Mouse (Mus musculus) spleen, adult 2 months (tissue): ENCODE data around the gene Ubr2.
A peak's percentile ranks its signal among the peaks of the same experiment; 100 is the strongest.

Experiments used
- CTCF ChIP-seq: fragments of 200-500 bp; IDR thresholded peaks from 2 replicates; pipeline ENCODE4 v1.5.1; 2011; ENCODE audit warnings: mild to moderate bottlenecking, inconsistent platforms; ENCODE audit not compliant: insufficient read depth, insufficient read length, insufficient replicate concordance; ENCODE audit errors: extremely low read depth
- POLR2A ChIP-seq: fragments of 200-500 bp; IDR thresholded peaks from 2 replicates; pipeline ENCODE4 v1.6.1; 2011; ENCODE audit warnings: low read depth, low read length, inconsistent platforms

DNA sequence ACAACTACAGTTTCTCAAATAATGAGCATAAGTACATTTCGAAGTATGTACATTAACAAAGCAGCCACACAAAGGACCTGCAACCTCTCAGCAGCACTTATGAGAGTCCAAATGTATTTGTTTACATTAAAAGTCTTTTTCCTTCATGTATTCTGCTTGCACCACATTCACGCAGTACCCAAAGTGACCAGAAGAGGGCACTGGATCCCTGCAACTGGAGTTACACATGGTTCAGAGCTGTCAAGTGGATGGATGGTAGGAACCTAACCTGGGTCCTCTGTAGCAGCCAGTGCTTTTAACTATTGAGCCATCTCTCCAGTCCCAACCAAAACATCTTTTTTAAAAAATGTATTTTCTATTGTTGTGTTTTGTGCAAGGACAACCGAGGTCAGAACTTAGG is 35.2 kb downstream of the Ubr2 start:
- no peak for TF ChIP-seq POLR2A
- TF ChIP-seq CTCF: peak; percentile 59; the same call in 1 of the 2 replicates
